Mouse (Mus musculus): Measurements from ENCODE around the gene Il17ra.

The Il17ra gene

GRCm38 (mm10) chr6:120471991-120472441, 9.0 kb downstream of the Il17ra start:
- peak; percentile 39 for DNase-seq (ENCODE audit: low spot score)

DNA sequence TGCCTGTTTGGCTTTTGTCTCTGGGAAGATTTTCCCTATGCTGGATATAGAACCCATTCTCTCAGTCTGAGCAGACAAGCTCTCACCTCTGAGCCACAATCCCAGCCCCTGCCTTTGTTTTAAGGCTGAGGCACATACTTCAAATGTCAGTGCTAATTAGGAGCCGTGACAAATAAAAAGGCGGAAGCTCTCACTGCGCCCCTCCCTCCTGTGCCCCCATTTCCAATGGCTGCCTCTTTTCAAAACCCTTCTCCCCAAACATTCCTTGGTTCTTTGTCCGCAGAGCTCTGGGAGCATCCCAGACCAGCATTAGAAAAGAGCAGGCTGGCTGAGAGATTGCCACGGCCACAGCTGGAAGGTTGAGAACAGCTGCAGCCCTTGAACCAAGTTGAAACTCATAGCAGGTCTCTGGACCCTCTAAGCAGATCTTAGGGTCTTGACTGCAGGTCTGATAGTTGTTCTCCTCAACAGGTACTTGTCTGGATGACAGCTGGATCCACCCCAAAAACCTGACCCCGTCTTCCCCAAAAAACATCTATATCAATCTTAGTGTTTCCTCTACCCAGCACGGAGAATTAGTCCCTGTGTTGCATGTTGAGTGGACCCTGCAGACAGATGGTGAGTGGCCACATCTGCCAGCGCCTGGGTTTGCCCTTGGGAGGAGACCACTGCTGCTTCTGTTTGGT, 9.6 kb downstream of the Il17ra start:
- peak; percentile 39 for DNase-seq (ENCODE audit: low spot score)

GRCm38 (mm10) chr6:120473427-120473826, 10.4 kb downstream of the Il17ra start:
- no peak for DNase-seq (ENCODE audit: low spot score)

DNA sequence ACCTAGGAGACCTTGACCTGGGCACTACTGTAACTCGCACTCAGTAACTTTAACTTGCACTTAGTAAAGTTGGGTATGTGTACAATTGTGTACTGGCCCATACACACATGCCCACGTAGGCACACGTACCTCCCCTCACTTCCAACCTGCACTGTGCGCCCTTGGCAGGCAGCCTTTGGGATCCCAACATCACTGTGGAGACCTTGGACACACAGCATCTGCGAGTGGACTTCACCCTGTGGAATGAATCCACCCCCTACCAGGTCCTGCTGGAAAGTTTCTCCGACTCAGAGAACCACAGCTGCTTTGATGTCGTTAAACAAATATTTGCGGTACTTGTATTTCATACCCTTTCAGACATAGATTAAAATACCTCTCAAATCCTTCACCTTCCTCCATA, 12.2 kb downstream of the Il17ra start:
- no peak for DNase-seq (ENCODE audit: low spot score)

DNA sequence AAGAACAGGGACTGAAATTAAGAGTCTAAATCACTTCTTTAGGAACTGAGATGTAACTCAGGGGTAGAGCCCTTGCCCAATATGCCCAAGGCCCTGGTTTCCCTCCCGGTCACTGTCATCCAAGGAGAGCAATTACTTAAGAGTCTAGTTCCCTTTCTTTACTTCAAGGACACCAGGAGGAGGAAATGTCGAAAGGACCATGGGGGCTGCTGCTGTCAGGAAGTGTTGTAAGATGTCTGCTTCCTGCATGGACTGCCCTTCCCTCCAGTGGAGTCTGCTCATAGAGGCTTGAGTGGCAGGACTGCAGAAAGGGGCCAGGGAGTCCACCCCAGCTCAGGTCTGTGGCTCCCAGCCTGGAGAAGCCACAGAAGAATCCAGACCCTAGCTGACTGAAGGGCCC, 16.3 kb downstream of the Il17ra start:
- no peak for DNase-seq (ENCODE audit: low spot score)

- DNase-seq (ENCODE audit: low spot score) = no peak
Observed at GRCm38 (mm10) chr6:120480361-120480760, 17.3 kb downstream of the Il17ra start.

DNA sequence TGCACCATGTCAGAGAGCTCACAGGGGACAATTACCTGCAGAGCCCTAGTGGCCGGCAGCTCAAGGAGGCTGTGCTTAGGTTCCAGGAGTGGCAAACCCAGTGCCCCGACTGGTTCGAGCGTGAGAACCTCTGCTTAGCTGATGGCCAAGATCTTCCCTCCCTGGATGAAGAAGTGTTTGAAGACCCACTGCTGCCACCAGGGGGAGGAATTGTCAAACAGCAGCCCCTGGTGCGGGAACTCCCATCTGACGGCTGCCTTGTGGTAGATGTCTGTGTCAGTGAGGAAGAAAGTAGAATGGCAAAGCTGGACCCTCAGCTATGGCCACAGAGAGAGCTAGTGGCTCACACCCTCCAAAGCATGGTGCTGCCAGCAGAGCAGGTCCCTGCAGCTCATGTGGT, 18.5 kb downstream of the Il17ra start:
- DNase-seq (ENCODE audit: low spot score) = no peak

- DNase-seq (ENCODE audit: low spot score) = no peak
Observed at GRCm38 (mm10) chr6:120482021-120482420, 19.0 kb downstream of the Il17ra start.

- DNase-seq (ENCODE audit: low spot score) = no peak
Observed at GRCm38 (mm10) chr6:120482756-120483155, 19.7 kb downstream of the Il17ra start.

- peak; percentile 59 for DNase-seq (ENCODE audit: low spot score)
Observed at GRCm38 (mm10) chr6:120483211-120483626, 20.2 kb downstream of the Il17ra start.

DNA sequence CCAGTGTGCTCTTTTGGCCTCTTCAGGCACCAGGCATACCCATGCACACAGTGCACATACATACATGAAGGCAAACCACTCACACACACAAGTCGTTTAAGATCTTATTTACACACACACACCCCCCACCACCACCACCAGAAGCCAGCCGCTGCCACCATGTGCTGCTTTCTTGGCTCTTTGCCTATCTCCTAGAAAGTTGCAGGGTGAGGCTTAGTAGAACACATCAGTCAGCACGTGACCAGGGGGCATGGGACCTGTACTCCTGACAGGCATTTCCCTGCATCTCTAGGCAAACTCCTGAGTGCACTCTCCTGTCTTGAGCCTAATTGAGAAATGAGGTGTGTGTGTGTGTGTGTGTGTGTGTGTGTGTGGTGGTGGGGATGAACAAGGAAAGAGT, 22.0 kb downstream of the Il17ra start:
- no peak for DNase-seq (ENCODE audit: low spot score)

DNA sequence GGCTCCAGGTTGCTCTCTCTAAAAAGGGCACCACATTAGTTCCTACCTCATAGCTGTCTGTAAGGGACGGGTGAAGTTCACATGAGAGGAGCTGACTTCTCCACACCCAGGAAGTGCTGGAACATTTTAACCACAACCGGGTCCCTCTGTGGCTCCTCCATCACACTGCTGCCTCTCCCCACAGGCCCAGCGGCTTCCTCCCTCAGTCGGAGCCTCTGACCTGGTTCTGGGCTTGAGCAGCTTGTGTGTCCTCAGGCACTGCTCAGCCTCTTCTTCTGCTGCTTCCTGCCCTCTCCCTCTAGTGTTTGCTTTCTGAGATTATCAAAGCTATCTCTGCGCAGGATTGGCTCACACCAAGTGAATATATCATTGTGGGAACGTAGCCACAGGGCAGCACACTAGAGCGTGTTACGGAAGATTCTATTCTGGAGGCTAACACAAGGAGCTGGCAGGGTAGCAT, 23.0 kb downstream of the Il17ra start:
- DNase-seq (ENCODE audit: low spot score) = no peak

DNA sequence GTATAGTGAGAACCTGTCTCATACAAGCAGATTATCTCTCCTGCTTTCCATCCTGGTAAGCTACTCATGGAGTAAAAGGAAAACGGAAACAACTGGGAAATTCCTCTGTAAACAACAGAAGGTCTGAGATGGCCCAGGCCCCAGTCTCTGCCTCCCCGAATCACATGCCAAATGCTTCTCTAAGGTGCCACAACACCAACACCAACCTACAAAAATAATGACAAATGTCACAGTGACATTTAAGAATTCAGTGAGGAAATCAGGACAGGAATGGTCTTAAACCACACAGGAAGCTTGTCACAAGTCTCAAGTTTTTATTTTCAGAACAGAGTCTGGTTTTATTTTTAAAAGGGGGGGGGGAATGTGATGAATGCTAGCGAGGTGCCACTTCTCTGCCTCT, 25.6 kb downstream of the Il17ra start:
- no peak for DNase-seq (ENCODE audit: low spot score)

- DNase-seq (ENCODE audit: low spot score) = no peak
Observed at GRCm38 (mm10) chr6:120489461-120489860, 26.4 kb downstream of the Il17ra start.

DNA sequence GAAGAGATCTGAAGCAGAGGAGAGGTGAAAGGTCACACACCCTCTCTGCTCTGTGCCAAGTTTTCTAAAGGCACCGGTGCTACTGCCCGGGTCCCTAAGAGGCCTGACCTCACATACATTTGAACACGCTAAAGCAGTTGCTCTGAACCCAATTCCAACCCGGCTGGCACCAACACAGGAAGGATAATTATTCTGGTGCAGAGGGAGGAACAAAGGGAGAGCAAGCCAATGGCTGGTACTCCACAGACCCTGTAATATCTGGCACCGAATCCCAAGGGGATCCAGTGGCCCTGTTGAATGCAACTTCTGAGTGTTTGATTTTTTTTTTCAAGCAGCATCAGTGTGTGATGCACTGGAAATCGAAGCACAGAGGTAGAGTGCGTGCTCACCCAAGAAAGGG, 28.0 kb downstream of the Il17ra start:
- DNase-seq (ENCODE audit: low spot score) = no peak

DNA sequence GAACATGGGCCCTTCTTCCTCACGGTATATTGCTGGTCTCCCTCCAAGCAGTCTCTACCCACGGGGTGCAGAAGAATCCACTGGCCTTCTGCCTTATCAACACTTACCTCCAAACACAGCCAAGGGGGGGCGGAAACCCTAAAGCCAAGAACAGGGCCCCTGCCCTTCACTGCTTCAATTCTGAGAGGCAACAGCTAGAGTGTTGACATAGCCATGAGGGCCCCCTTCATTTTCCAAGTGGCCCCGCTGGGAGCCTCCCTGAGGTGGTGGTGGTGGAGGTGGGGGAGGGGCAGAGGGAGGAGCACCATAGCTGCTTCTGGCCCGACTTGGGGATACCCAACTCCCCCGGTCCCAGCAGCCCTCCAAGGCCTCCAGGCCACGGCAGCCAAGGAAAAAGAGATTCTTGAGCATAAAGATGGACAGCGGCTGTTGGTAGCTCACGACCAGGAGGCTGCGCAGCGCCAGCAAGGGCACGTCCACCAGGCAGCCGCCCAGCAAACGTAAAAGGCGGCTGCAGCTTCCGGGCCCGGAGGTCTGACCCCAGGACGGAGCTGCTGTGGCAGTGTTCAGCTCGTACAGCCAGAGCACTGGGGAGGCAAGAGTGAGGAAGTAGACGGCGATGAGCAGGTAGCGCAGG, 28.9 kb downstream of the Il17ra start:
- no peak for DNase-seq (ENCODE audit: low spot score)

DNA sequence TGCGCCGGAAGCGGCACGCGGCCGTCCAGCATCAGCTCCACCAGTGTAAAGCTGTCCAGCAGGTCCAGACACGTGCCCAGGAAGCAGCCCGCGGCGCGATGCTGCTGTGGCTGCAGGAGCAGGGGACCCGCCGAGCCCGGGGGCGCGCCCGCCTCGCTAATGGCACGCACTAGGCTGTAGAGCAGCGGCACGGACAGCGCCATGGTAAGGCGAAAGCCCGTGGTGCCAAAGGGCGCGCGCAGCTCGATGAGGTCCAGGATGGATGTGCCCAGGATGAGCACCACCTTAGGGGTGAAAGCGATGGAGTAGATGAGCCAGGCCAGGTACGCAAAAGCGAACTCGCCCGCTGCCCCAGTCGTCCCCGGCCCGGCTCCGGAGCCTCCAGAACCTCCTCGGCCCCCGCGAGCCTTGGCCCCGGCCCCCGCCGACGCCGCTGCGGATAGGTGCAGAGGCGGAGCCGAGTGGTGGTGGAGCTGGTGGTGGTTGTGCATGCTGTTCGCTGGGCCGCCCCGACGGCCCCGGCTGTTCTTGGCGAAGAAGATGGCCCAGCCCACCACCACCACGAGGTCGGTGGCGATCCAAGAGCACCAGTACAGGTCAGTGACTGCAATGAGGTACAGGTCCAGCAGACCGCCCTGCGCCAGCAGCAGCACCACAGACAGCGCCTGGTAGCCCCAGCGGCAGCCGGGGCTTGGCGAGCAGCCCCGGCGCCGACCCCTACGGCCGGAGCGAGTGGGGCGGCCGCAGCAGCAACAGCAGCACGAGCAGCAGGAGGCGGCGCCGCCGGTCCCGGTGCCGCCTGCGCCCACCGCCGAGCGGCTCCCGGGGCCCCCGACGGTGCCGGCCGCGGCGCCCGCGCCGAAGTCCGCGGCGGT, 29.7 kb downstream of the Il17ra start:
- DNase-seq (ENCODE audit: low spot score) = peak; percentile 50

- peak; percentile 88 for DNase-seq (ENCODE audit: low spot score)
Observed at GRCm38 (mm10) chr6:120493374-120494181, 30.5 kb downstream of the Il17ra start, which contains the start of gene Tmem121b. Gene Tmem121b (minus strand): TSS chr6:120493807.

DNA sequence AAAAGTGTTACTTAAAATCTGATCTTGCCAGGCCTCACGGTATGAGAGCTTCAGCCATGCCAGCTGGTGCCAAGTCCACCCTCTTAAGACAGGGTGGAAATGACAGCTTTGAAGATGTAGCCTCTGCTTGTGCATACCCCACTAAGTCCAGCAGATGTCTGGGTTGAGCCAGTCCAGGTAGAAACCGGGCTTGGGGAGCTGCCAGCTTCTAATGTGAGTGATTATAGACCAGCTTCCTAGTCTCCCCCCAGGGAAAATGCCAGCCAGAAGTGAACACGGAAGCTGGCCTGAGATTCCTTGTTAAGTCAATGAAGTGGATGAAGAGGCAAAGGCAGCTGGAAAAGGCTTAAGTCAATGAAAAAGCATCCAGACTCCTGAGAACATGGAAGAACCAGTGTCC, 33.5 kb downstream of the Il17ra start:
- no peak for DNase-seq (ENCODE audit: low spot score)

DNA sequence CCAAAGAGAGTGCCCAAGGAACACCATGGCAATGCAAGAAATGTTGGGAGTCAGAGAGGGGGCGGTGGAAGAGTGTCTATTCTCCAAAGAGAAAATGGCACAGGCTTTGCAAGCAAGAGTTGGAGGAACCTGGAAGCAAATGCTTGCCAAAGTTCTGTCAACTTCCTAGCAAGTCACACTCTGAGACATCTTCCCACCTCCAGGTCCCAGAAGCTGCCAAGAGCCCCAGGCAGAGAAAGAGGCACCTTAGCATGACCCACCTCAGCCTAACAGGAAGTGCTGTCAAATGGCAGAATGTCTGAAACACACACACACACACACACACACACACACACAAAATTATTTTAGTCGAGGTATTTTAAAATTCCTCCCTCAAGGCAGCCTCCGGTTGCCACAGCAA, 41.0 kb downstream of the Il17ra start:
- no peak for DNase-seq (ENCODE audit: low spot score)

DNA sequence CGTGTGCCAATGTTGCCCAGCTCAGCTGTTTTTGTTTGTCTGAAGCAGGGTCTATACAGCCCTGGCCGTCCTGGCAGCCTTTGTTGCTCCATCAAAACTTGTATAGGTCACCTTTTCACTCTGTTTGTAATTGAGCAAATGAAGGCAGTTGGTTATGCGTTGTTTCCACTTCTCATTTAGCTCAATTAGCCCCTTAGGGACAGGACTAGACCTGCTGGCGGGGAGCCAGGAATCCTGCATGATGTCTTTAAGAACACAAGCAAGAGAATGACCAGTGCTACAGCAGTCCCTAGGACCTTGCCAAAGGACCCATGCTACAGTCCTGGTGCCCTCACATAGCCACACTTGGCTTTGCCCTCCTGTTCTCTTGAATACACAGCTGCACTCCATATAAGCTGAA, 42.5 kb downstream of the Il17ra start:
- no peak for DNase-seq (ENCODE audit: low spot score)

GRCm38 (mm10) chr6:120508645-120509044, 45.6 kb downstream of the Il17ra start:
- DNase-seq (ENCODE audit: low spot score) = no peak

Measured in embryo, embryonic 10.5 days (tissue).